Mouse (Mus musculus) lung, adult 2 months (tissue): ENCODE results near the gene Hspa12b.

Experiments
- CTCF ChIP-seq: fragments of 200-500 bp; IDR thresholded peaks from 2 replicates; pipeline ENCODE4 v1.5.1; 2011; ENCODE audit warnings: mild to moderate bottlenecking, low read length, control low read depth; ENCODE audit not compliant: insufficient read depth
- POLR2A ChIP-seq: fragments of 200-500 bp; IDR thresholded peaks from 2 replicates; pipeline ENCODE4 v1.6.1; 2011; ENCODE audit warnings: low read depth, mild to moderate bottlenecking, control low read depth, low read length, borderline replicate concordance; ENCODE audit errors: extremely low read depth

- TF ChIP-seq CTCF: peak; percentile 32
- peak; percentile 22; the same call in 1 of the 2 replicates for TF ChIP-seq POLR2A
These were observed 53.0 kb downstream of the Hspa12b start, which contains the start of gene Cenpb for GRCm38 (mm10) chr2:131179990-131180587.
